In genomic region chr12:51969876-51970275, GRCm38 (mm10) we compare ENCODE assay signal across 8 mouse cellular contexts. TPM values are rescaled to one million over a fixed set of nuclear protein-coding genes. Genes with fewer than 3 reads are reported as not detected.
DNase-seq lines count a peak whose midpoint lies in the region; ATAC-seq and TF ChIP-seq lines count a peak whose summit lies in the region.

No protein-coding gene starts in this region.

- peaks cover 6% of the 10 kb centered on the region for H3K36me3 ChIP-seq in C2C12 (ENCODE audit: control insufficient read depth, insufficient read depth)
- H3K36me3 ChIP-seq in forebrain, embryonic 13.5 days (ENCODE audit: poor library complexity, severe bottlenecking) = no peaks in the 10 kb centered on the region
- no peaks in the 10 kb centered on the region for H3K36me3 ChIP-seq in liver, embryonic 15.5 days (replicated peaks)

- H3ac ChIP-seq in C2C12 (ENCODE audit: control insufficient read depth, insufficient read length, low read depth) = peak overlapping the region; percentile 41

- H3K4me3 ChIP-seq in C2C12 (ENCODE audit: insufficient read depth, poor library complexity, severe bottlenecking) = no peak overlapping the region
- H3K4me3 ChIP-seq in forebrain, embryonic 13.5 days = peak overlapping the region; percentile 94
- H3K4me3 ChIP-seq in liver, embryonic 15.5 days (replicated peaks) = peak overlapping the region; percentile 96

- no peaks in the 10 kb centered on the region for H3K27me3 ChIP-seq in C2C12 (ENCODE audit: control insufficient read depth, insufficient read depth, insufficient read length)
- no peaks in the 10 kb centered on the region for H3K27me3 ChIP-seq in forebrain, embryonic 13.5 days
- no peaks in the 10 kb centered on the region for H3K27me3 ChIP-seq in liver, embryonic 15.5 days

- H3K4me2 ChIP-seq in forebrain, embryonic 13.5 days = peak overlapping the region; percentile 76
- peak overlapping the region; percentile 74 for H3K4me2 ChIP-seq in liver, embryonic 15.5 days

- no peak overlapping the region for H3K9ac ChIP-seq in forebrain, embryonic 13.5 days
- H3K9ac ChIP-seq in liver, embryonic 15.5 days = peak overlapping the region; percentile 95

- peaks cover 24% of the 10 kb centered on the region for H3K79me3 ChIP-seq in C2C12 (ENCODE audit: low read depth)

- no peaks in the 10 kb centered on the region for H3K9me3 ChIP-seq in forebrain, embryonic 13.5 days (replicated peaks)
- no peaks in the 10 kb centered on the region for H3K9me3 ChIP-seq in liver, embryonic 15.5 days (replicated peaks)

- no peak overlapping the region for H3K27ac ChIP-seq in forebrain, embryonic 13.5 days
- peak overlapping the region; percentile 96 for H3K27ac ChIP-seq in liver, embryonic 15.5 days (replicated peaks)

- peaks cover 51% of the 10 kb centered on the region for H3K79me2 ChIP-seq in C2C12 (ENCODE audit: control insufficient read depth, insufficient read depth)

- ATAC-seq in forebrain, embryonic 13.5 days = no peak
- no peak for ATAC-seq in liver, embryonic 15.5 days (ENCODE audit: insufficient read depth)

- TF ChIP-seq CTCF in C2C12 (IDR thresholded peaks at IDR 0.05; ENCODE audit: control insufficient read depth, insufficient read depth, insufficient read length) = no peak

- 25% methylated on average over 7 of the region's 7 CpGs for WGBS in forebrain, embryonic 13.5 days
- WGBS in liver, embryonic 15.5 days (ENCODE audit: insufficient replicate concordance) = 6% methylated on average over 7 of the region's 7 CpGs

- H3K4me1 ChIP-seq in forebrain, embryonic 13.5 days = peaks cover 11% of the 10 kb centered on the region
- H3K4me1 ChIP-seq in liver, embryonic 15.5 days (replicated peaks) = peaks cover 25% of the 10 kb centered on the region

- peak; percentile 16 for DNase-seq in embryo, embryonic 10 days (ENCODE audit: low spot score)
- DNase-seq in embryo, embryonic 9.5 days (ENCODE audit: extremely low spot score) = no peak
- no peak for DNase-seq in urinary bladder, postnatal 36 days (ENCODE audit: low spot score in 2 of 2)
- no peak for DNase-seq in thymus, postnatal 36 days
- no peak for DNase-seq in ovary, postnatal 36 days (ENCODE audit: low spot score)

TF ChIP-seq in C2C12, 6 proteins besides CTCF, POLR2A, EP300 and RAD21:
- TF ChIP-seq MYOD1 (IDR thresholded peaks at IDR 0.05; ENCODE audit: control insufficient read depth, insufficient read length, low read depth) (no peak), FOSL1 (IDR thresholded peaks at IDR 0.05; ENCODE audit: insufficient read depth, low read length, poor library complexity, severe bottlenecking) (no peak), CEBPB (IDR thresholded peaks at IDR 0.05; ENCODE audit: low read depth) (no peak), USF1 (IDR thresholded peaks at IDR 0.05; ENCODE audit: low read depth) (no peak), MAX (IDR thresholded peaks at IDR 0.05) (no peak), MYOG (IDR thresholded peaks at IDR 0.05; ENCODE audit: control insufficient read depth, extremely low read depth, insufficient read length) (no peak)
TF ChIP-seq in C2C12: peak in this region for 0.

RNA-seq across cellular contexts. Expression of gene Heatr5a, which starts 1.2 kb away (rescaled TPM):
- 14.3 TPM for polyA plus RNA-seq in C2C12 (2012; fragmentation: generic; extraction: Trizol)
- 6.7 and 7.3 TPM in 2 replicates for polyA plus RNA-seq in forebrain, embryonic 13.5 days (2015; fragmentation: Nextera tagmentation; extraction: Ambion mirVana)
- polyA plus RNA-seq in liver, embryonic 15.5 days (2015; fragmentation: Nextera tagmentation; extraction: Ambion mirVana) = 4.9 and 5.1 TPM in 2 replicates

RNA-seq across cellular contexts. Expression of gene Dtd2, which starts 36.4 kb away (rescaled TPM):
- 12.4 TPM for polyA plus RNA-seq in C2C12 (2012; fragmentation: generic; extraction: Trizol)
- 19.1 and 21.1 TPM in 2 replicates for polyA plus RNA-seq in forebrain, embryonic 13.5 days (2015; fragmentation: Nextera tagmentation; extraction: Ambion mirVana)
- 11.3 and 12.1 TPM in 2 replicates for polyA plus RNA-seq in liver, embryonic 15.5 days (2015; fragmentation: Nextera tagmentation; extraction: Ambion mirVana)

RNA-seq across cellular contexts. Expression of gene Gpr33, which starts 58.0 kb away (rescaled TPM):
- not detected for polyA plus RNA-seq in C2C12 (2012; fragmentation: generic; extraction: Trizol)
- polyA plus RNA-seq in forebrain, embryonic 13.5 days (2015; fragmentation: Nextera tagmentation; extraction: Ambion mirVana) = not detected in 2 replicates
- polyA plus RNA-seq in liver, embryonic 15.5 days (2015; fragmentation: Nextera tagmentation; extraction: Ambion mirVana) = not detected in 2 replicates
